Mouse (Mus musculus) heart, embryonic 14.5 days (tissue): Measurements from ENCODE around the gene Rps10. TPM values are rescaled to one million over a fixed set of nuclear protein-coding genes. Genes with fewer than 3 reads are reported as not detected.

ENCODE experiments used
- ATAC-seq: fragments of 200-750 bp; cut with Nextera tagmentation; 2 replicates; pipeline ENCODE4 v1.8.0; 2017; ENCODE audit warnings: low read depth, moderate TSS enrichment; ENCODE audit not compliant: insufficient number of reproducible peaks, insufficient read depth, low FRiP score
- H3K27ac ChIP-seq, 2 experiments: fragments of 200-500 bp in 1 of 2; fragments of 300-500 bp in 1 of 2; sonication (generic) in 1 of 2; replicated peaks in 1 of 2; 2 replicates each; pipeline ENCODE4 v1.5.1; 2012 to 2014; ENCODE audit warnings: low read depth in 2 of 2, low read length in 2 of 2, control low read depth in 1 of 2, mild to moderate bottlenecking in 1 of 2, mixed read lengths in 1 of 2; ENCODE audit not compliant: control insufficient read depth in 1 of 2, insufficient read depth in 1 of 2
- H3K27me3 ChIP-seq: fragments of 300-500 bp; sonication (generic); 2 replicates; pipeline ENCODE4 v1.6.1; 2014; ENCODE audit warnings: mild to moderate bottlenecking, low read length, control low read depth; ENCODE audit not compliant: control insufficient read depth, insufficient read depth
- H3K36me3 ChIP-seq: fragments of 300-500 bp; sonication (generic); 2 replicates; pipeline ENCODE4 v1.6.1; 2014; ENCODE audit warnings: mild to moderate bottlenecking, control low read depth, low read length, mixed read lengths; ENCODE audit not compliant: control insufficient read depth, insufficient read depth
- H3K4me1 ChIP-seq, 2 experiments: fragments of 200-500 bp in 1 of 2; fragments of 300-500 bp in 1 of 2; sonication (generic) in 1 of 2; 2 replicates each; pipeline ENCODE4 v1.6.1; 2012 to 2014; ENCODE audit warnings: low read length in 2 of 2, control low read depth in 1 of 2, mixed read lengths in 1 of 2; ENCODE audit not compliant: control insufficient read depth in 2 of 2, insufficient read depth in 2 of 2
- H3K4me2 ChIP-seq: fragments of 300-500 bp; sonication (generic); 2 replicates; pipeline ENCODE4 v1.6.1; 2014; ENCODE audit warnings: mild to moderate bottlenecking, low read length
- H3K4me3 ChIP-seq, 2 experiments: fragments of 200-500 bp in 1 of 2; fragments of 300-500 bp in 1 of 2; sonication (generic) in 1 of 2; 2 replicates each; pipeline ENCODE4 v1.5.1; 2012 to 2014; ENCODE audit warnings: low read length in 2 of 2, mild to moderate bottlenecking in 2 of 2, control low read depth in 1 of 2, low read depth in 1 of 2, moderate library complexity in 1 of 2; ENCODE audit not compliant: control insufficient read depth in 1 of 2, insufficient read depth in 1 of 2
- H3K9ac ChIP-seq: fragments of 300-500 bp; sonication (generic); 2 replicates; pipeline ENCODE4 v1.6.1; 2014; ENCODE audit warnings: mild to moderate bottlenecking, low read length
- H3K9me3 ChIP-seq: fragments of 300-500 bp; sonication (generic); 2 replicates; pipeline ENCODE4 v1.6.1; 2016; ENCODE audit warnings: low read length, control low read depth; ENCODE audit not compliant: control insufficient read depth
- WGBS: fragments of 180-500 bp; shearing (Covaris S2); extraction: QIAGEN DNeasy Blood & Tissue Kit; methylation state at CpG from one replicate; pipeline ENCODE4 v1.1.7; 2014; 5-methylcytosine and 5-hydroxymethylcytosine counted together
- polyA plus RNA-seq: library from polyadenylated mRNA; unstranded; fragments of >200 nt; fragmentation: Nextera tagmentation; extraction: Ambion mirVana; gene quantifications from 2 replicates; pipeline ENCODE4 v1.2.1, GENCODE M21; 2014

Rps10 gene
- polyA plus RNA-seq, 1 experiment from 2014 or later = 715 TPM

DNA sequence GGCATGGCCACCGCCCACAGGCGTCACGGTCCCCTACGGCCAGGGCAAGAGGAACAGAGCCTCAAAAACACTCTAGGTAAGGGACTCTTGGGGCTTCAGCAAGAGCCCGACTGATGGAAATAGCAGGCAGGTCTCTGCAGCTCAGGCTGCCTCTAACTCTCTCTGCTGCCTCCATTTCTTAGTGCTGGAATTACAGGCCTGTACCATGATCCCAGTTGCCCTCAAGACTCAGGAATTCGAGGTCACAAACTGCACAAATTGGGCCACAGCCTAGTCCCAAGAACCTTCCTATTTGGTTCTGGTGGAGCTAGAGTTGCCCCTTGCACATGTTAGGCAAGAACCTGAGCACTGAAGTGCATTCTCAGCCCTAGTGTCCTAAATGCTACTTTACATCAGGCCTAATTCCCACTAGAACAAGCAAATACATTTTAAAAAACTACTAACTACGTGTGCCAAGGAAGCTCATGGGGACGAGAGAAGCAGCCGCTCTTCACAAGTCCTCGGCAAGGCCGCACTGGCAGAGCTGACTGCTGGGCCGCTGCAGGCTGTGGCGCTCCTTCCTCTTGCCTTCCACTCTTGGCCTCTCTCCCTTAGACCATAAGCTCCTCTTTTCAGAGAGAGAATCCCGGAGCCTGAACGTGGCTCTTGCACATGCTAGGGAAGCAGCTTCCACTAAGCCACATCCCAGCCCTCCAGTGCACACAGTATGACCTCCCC is 40.7 kb downstream of the Rps10 start:
- H3K4me3 ChIP-seq = no peak overlapping the region
- H3K36me3 ChIP-seq = peaks cover 43% of the 10 kb centered on the region
- H3K27ac ChIP-seq = peak overlapping the region; percentile 68 to 94
- peak overlapping the region; percentile 30 for H3K4me2 ChIP-seq
- peak overlapping the region; percentile 55; the same call in 1 of the 2 replicates for H3K9ac ChIP-seq
- peaks cover 34 to 64% of the 10 kb centered on the region in 2 experiments for H3K4me1 ChIP-seq
- 47% methylated on average over 15 of the region's 15 CpGs for WGBS
- no peaks in the 10 kb centered on the region for H3K27me3 ChIP-seq
- ATAC-seq = no peak
- H3K9me3 ChIP-seq = no peaks in the 10 kb centered on the region

DNA sequence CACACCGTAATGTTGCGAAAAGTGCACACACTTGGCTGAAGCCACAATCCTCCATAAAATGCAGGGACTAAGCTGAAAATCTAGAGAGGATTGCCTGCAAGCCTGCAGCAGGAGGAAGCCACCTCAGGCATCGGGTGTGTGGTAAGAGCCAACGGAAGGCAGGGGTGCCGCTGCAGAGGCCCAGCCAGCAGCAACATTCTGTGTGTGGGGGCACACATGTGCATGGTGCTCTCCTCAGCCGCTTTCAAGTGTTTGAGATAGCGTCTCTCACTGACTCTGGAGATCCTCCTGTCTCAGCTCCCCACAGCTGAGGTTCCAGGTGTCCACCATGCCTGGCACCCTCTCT is 43.9 kb downstream of the Rps10 start:
- 88% methylated on average over 7 of the region's 7 CpGs for WGBS
- H3K4me1 ChIP-seq = peaks cover 50 to 80% of the 10 kb centered on the region in 2 experiments
- no peaks in the 10 kb centered on the region for H3K9me3 ChIP-seq
- no peak overlapping the region for H3K9ac ChIP-seq
- peaks cover 52% of the 10 kb centered on the region for H3K36me3 ChIP-seq
- H3K27me3 ChIP-seq = no peaks in the 10 kb centered on the region
- H3K4me3 ChIP-seq = no peak overlapping the region
- H3K4me2 ChIP-seq = no peak overlapping the region
- no peak for ATAC-seq
- no peak overlapping the region for H3K27ac ChIP-seq

DNA sequence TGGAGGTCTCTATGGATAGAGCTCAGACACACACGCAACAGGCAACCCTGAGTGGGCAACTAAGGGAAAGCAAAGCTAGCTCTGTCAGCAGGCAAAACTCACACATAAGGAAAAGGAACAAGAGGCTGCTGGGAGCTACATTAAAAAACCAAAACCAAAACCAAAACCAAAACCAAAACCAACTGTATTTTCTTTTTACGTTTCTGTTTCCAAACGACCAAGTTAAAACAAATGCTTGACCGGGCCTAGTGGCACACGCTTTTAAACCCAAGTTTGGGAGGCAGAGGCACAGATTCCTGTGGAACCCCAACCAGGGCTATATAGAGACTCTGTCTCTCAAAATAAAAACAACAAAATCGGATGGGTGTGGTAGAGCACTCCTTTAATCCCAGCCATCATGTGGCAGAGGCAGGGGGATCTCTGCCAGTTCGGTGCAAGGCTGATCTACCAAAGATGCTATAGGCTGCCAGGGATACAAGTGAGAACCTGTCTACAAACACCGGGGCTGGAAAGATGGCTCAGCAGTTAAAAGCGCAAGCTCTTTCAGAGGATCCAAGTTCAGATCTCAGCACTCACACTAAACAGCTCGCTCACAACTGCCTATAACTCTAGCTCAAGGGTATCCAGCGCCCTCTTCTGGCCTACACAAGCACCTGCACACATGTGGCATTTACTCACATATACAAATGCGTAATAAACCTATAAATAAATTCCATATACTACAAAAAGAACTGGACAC is 44.5 kb downstream of the Rps10 start:
- ATAC-seq = no peak
- H3K4me2 ChIP-seq = no peak overlapping the region
- H3K4me1 ChIP-seq = peaks cover 51 to 80% of the 10 kb centered on the region in 2 experiments
- peaks cover 52% of the 10 kb centered on the region for H3K36me3 ChIP-seq
- 87% methylated on average over 12 of the region's 12 CpGs for WGBS
- no peaks in the 10 kb centered on the region for H3K27me3 ChIP-seq
- H3K27ac ChIP-seq = peak overlapping the region; percentile 21 to 29; a peak in 2 of 4 replicates
- H3K4me3 ChIP-seq = no peak overlapping the region
- H3K9me3 ChIP-seq = no peaks in the 10 kb centered on the region
- H3K9ac ChIP-seq = no peak overlapping the region

DNA sequence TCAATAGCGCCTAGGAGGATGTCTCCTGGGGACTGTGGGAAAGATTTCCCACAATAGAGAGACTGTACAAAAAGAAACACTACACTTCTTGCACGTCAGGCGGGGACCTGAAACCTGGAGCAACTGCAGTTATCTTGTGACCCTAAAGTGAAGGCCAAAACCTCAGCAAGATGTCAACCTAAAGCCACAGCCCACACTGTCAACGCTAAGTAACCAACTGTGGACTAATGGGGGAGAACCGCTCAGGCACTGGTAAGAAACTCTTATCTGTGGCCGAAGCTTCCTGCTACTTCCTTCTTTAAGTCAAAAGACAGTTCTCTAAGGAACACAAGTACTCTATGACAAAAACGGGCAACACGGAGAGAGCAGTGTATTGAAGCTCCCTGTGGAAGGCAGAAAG is 48.2 kb downstream of the Rps10 start:
- Histone ChIP-seq H3K27ac (peak overlapping the region in 1 of 2 experiments; percentile 96; a peak in 2 of 4 replicates), H3K4me2 (peak overlapping the region; percentile 51; the same call in 1 of the 2 replicates), H3K4me1 (peaks cover 43 to 68% of the 10 kb centered on the region in 2 experiments), H3K4me3 (no peak overlapping the region), H3K27me3 (no peaks in the 10 kb centered on the region), H3K36me3 (peaks cover 42% of the 10 kb centered on the region), H3K9ac (peak overlapping the region; percentile 45; the same call in 1 of the 2 replicates), H3K9me3 (no peaks in the 10 kb centered on the region)
- no peak for ATAC-seq
- 47% methylated on average over 8 of the region's 8 CpGs for WGBS

DNA sequence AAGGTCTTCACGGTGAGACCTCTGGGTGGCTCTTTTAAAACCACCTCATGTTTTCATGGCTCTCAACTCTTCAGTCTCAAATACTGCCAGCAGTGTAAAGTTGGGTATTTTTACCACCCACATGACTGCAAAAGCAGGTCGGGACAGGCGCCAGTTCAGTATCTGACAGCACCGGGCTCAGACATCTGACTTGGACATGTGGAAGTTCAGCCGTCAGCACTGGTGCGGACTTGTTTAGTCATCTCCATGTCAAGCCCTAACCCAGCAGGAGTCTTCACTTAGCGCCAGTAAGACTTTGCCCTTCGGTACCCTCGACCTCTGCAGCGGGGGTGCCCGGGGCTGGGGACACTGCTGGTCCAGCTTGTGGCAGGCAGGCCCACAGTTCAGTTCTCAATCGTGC is 49.2 kb downstream of the Rps10 start:
- Histone ChIP-seq H3K4me3 (no peak overlapping the region), H3K4me2 (peak overlapping the region; percentile 51), H3K4me1 (peaks cover 40 to 69% of the 10 kb centered on the region in 2 experiments), H3K9me3 (no peaks in the 10 kb centered on the region), H3K27ac (peak overlapping the region; percentile 87 to 96), H3K27me3 (no peaks in the 10 kb centered on the region), H3K9ac (peak overlapping the region; percentile 56), H3K36me3 (peaks cover 41% of the 10 kb centered on the region)
- ATAC-seq = peak; percentile 68
- 38% methylated on average over 12 of the region's 12 CpGs for WGBS

DNA sequence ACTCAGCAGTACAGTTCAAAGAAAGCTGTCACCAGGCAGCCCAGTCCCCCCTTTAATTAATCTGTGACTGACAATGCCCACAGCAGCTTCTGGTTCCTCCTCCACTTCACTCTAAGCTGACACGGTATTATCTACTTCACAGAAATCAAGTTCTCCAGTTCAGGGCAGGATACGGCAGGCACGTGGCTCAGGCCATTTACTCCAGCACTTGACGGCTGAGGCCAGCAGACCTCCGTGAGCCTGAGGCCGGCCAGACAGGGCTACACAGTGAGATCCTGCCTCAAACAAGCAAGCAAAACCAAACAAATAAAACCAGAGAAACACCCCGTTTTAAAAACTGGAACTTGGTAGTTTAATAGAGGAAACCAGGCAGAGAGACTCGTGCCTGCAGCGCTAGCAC is 49.8 kb downstream of the Rps10 start:
- H3K4me3 ChIP-seq = no peak overlapping the region
- peak; percentile 26 for ATAC-seq
- H3K4me1 ChIP-seq = peaks cover 40 to 63% of the 10 kb centered on the region in 2 experiments

DNA sequence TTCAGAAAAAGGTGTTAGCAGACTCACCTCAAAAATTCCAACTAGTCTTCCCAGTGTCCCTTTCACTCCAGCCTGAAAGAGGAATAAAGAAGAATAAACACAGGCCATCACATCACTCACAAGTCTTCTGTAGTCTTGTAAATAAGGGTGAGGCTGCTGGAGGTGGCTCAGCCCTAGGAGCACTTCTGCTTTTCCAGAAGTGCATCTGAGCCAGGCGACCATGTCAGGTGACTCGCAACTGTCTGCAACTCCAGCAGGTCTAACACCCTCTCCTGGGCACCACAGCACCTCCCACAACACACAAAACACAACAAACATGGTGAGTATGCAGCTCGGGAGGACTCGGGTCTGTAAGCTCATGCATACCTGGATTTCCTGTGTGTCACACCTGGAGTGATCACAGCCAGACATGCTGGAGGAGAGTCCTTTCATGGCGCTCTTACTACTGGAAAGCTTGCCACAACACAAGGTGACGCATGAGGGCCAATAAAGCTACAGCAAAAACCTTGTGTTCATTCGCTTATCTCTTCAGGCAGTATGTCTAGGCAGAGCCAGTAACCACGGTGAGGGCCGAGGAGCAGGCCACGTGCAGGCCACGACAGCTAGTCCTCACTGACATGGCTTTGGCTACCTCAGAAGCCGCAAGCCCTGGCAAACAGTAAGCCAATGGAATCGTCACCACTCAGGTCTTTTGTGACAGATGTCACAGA is 53.1 kb downstream of the Rps10 start:
- 80% methylated on average over 13 of the region's 13 CpGs for WGBS
- H3K9ac ChIP-seq = no peak overlapping the region; the same call in 1 of the 2 replicates
- H3K9me3 ChIP-seq = no peaks in the 10 kb centered on the region
- H3K27ac ChIP-seq = no peak overlapping the region
- peaks cover 21 to 31% of the 10 kb centered on the region in 2 experiments for H3K4me1 ChIP-seq
- no peak overlapping the region for H3K4me3 ChIP-seq
- H3K27me3 ChIP-seq = no peaks in the 10 kb centered on the region
- H3K36me3 ChIP-seq = peaks cover 67% of the 10 kb centered on the region
- no peak overlapping the region for H3K4me2 ChIP-seq
- ATAC-seq = no peak

More for the DNA sequence above, 49.8 kb downstream of the Rps10 start:
- Histone ChIP-seq H3K9me3 (no peaks in the 10 kb centered on the region), H3K4me2 (peak overlapping the region; percentile 51), H3K36me3 (peaks cover 47% of the 10 kb centered on the region), H3K27me3 (no peaks in the 10 kb centered on the region), H3K9ac (peak overlapping the region; percentile 56), H3K27ac (peak overlapping the region; percentile 87 to 96)
- WGBS = 44% methylated on average over 9 of the region's 9 CpGs
